Mouse (Mus musculus) kidney, adult 11 months (tissue): Measurements from ENCODE around the gene Ypel3.

Experiments
- DNase-seq: peaks from one replicate; pipeline ENCODE4 v3.0.0; 2022

The Ypel3 gene

DNA sequence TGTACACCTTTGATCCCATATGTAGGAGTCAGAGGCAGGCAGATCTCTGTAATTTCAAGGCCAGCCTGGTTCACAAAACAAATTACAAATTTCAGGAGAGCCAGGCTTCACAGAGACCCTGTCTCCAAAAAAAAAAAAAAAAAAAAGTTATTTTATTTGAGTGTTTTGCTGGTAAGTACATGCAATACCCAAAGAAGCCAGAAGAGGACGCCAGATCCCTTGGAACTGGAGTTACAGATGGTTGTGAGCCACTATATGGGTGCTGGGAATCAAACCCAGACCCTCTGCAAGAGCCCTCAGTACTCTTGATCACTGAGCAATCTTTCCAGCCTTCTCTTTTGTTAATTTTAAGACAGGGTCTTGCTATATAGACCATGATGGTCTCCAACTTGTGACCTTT lies 42.1 kb downstream of the Ypel3 start:
- DNase-seq: no peak

GRCm38 (mm10) chr7:126821835-126822511 lies 45.2 kb downstream of the Ypel3 start:
- peak; percentile 62 for DNase-seq

- no peak for DNase-seq
Measured at GRCm38 (mm10) chr7:126822741-126823140, 46.0 kb downstream of the Ypel3 start.

DNA sequence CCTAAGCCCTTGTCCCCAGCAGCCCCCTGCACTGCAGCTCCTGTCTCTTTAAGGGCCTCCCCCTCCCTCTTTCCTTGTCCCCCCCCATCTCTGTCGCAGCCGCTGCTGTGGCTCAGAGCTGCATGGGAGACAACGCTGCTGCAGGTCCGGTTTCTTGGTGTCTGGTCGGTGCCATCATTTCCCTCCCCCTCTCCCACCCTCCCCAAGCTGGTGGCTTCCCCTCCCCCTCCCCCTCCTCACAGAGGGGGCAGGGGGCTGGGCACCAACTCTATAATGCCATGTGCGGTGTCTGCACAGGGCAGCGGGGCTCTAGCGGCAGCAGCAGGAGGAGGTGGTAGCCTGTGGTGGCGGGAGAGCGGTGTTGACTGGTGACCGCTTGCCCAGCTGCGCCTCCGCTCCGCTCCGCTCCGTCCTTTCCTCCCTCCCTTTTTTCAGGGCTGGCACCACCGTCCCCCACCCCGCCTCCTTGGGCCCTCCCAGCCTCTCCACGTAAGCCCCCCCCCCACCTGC lies 46.5 kb downstream of the Ypel3 start:
- DNase-seq: no peak

DNA sequence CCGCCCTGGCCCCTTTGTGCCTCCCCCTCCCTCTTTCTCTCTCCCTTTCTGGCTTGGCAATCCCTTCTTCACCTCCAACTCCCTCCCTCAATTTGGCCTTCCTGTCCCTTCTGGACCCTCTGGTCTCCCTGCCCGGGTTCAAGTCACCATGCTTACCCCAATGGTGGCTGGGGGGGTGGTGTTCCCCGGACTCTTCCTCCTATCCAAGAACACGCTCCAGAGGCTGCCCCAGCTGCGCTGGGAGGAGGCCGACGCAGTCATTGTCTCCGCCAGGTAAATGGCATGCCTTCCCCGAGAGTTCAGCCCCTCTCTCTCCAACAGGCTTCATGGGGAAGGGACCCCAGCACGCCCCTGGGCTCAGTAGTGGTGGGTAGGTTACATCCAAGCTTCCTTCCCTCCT lies 47.2 kb downstream of the Ypel3 start:
- DNase-seq: no peak

GRCm38 (mm10) chr7:126825403-126825802 lies 48.6 kb downstream of the Ypel3 start:
- no peak for DNase-seq

DNA sequence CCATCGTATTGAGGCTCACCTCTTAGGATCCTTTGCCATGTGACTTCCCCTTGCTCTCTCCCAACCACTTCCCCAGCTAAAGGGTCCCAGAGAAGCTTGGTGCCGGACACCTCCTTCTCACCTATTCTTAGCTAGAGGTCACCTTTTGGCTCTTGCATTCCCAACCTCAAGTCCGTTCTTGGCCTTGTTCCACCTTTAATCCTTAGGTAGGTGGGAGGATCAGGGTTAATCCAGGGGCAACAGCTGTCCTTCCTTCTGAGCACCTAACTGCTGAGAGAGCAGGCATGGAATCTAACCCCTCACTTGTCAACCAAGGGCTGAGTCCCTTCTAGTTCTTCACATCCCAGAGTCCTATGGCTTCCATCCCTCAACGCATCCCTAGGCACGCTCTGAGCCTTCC lies 49.2 kb downstream of the Ypel3 start:
- no peak for DNase-seq
